In the genomic region with DNA sequence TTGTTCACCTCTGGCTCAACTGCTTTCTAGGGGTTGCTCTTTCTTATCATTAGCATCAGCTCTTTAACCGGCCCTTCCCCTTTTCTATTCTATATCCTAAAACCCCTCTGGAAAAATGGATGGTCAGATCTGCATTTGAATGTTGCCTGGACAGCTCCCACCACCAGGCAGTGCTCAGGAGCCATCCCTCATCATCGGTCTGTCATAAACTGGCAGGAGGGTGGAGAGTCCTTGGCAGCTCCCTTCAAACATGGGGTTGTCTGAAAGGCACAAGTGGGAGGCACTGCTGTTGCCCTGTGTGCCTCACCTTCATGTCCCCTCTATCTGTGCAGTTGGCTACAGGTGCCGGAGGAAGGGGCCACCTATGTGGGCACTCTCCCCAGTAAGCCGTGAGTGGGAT, we compare ENCODE assay signal across 26 mouse cellular contexts.
DNase-seq lines count a peak whose midpoint lies in the region; ATAC-seq and TF ChIP-seq lines count a peak whose summit lies in the region.
"Had no signal": no experiment of that assay in that cellular context is flagged by ENCODE, and none has a peak within 500 bp of the region (broad histone marks: within the 10 kb centered on the region; RNA-seq: fewer than 3 reads in every experiment).

No protein-coding gene starts in this region.

- no peak for ATAC-seq in hindbrain, postnatal 0 days
- ATAC-seq in hindbrain, embryonic 12.5 days (ENCODE audit: low FRiP score): no peak
- no peak for ATAC-seq in midbrain, postnatal 0 days (ENCODE audit: low FRiP score)
- no peak for ATAC-seq in midbrain, embryonic 14.5 days (ENCODE audit: low FRiP score, low TSS enrichment)
- ATAC-seq: forebrain, embryonic 13.5 days had no signal

- H3K4me1 ChIP-seq in hindbrain, postnatal 0 days (ENCODE audit: insufficient read depth, low read length): no peaks in the 10 kb centered on the region
- 0 out of 2 replicates have a peak, but pooled peaks cover 3% of the 10 kb centered on the region for H3K4me1 ChIP-seq in hindbrain, embryonic 12.5 days
- no peaks in the 10 kb centered on the region for H3K4me1 ChIP-seq in midbrain, postnatal 0 days (ENCODE audit: insufficient read depth, low read length)
- H3K4me1 ChIP-seq in midbrain, embryonic 14.5 days (ENCODE audit: control insufficient read depth, insufficient read depth, low read length): no peaks in the 10 kb centered on the region
- peaks cover 3% of the 10 kb centered on the region; the same call in 1 of the 2 replicates for H3K4me1 ChIP-seq in embryonic facial prominence, embryonic 10.5 days
- H3K4me1 ChIP-seq: forebrain, embryonic 13.5 days; hindbrain, embryonic 15.5 days; liver, embryonic 13.5 days had no signal

- peak; percentile 41 to 56 for DNase-seq in cerebellum, postnatal 14 days
- DNase-seq in cerebellum, postnatal 36 days: no peak
- DNase-seq in hindbrain, postnatal 0 days (ENCODE audit: low spot score): no peak
- no peak for DNase-seq in midbrain, postnatal 0 days (ENCODE audit: low spot score)
- DNase-seq in midbrain, embryonic 14.5 days: no peak
- DNase-seq in thymus, postnatal 25 days: no peak
- DNase-seq in embryonic facial prominence, embryonic 10.5 days (ENCODE audit: low spot score): no peak
- DNase-seq: adrenal gland, postnatal 10 days; cerebellum, adult 9-10 months; gastrocnemius, adult 2 months; gastrocnemius, postnatal 36 days; kidney, adult 8-10 months; kidney, postnatal 4 days; liver, embryonic 13.5 days; lung, adult 18-20 months; lung, postnatal 10 days; retina, postnatal 1 day; right cerebral cortex, postnatal 14 days had no signal

- peak; percentile 44 for TF ChIP-seq CTCF in hindbrain, postnatal 0 days (IDR thresholded peaks at IDR 0.05; ENCODE audit: low read depth)
- peak; percentile 23 for TF ChIP-seq CTCF in midbrain, postnatal 0 days (IDR thresholded peaks at IDR 0.05)

- no peak overlapping the region for H3K4me3 ChIP-seq in hindbrain, postnatal 0 days (ENCODE audit: low read length)
- no peak overlapping the region for H3K4me3 ChIP-seq in hindbrain, embryonic 12.5 days
- no peak overlapping the region for H3K4me3 ChIP-seq in midbrain, postnatal 0 days (ENCODE audit: low read depth, low read length)
- no peak overlapping the region for H3K4me3 ChIP-seq in midbrain, embryonic 14.5 days (replicated peaks; ENCODE audit: low read depth, low read length)
- H3K4me3 ChIP-seq in embryonic facial prominence, embryonic 10.5 days: no peak overlapping the region
- H3K4me3 ChIP-seq: embryonic facial prominence, embryonic 15.5 days; forebrain, embryonic 13.5 days; gastrocnemius, adult 2 months; hindbrain, embryonic 15.5 days; limb, embryonic 10.5 days; limb, embryonic 15.5 days; liver, embryonic 13.5 days had no signal

- no peak overlapping the region for H3K4me2 ChIP-seq in hindbrain, postnatal 0 days (ENCODE audit: low read depth, low read length)
- H3K4me2 ChIP-seq in hindbrain, embryonic 12.5 days (replicated peaks): no peak overlapping the region
- H3K4me2 ChIP-seq in midbrain, postnatal 0 days (ENCODE audit: low read depth, low read length, poor library complexity, severe bottlenecking): no peak overlapping the region
- H3K4me2 ChIP-seq in midbrain, embryonic 14.5 days (ENCODE audit: low read length): no peak overlapping the region
- H3K4me2 ChIP-seq: embryonic facial prominence, embryonic 15.5 days; forebrain, embryonic 13.5 days; hindbrain, embryonic 15.5 days; limb, embryonic 15.5 days; liver, embryonic 13.5 days; midbrain, embryonic 11.5 days had no signal

- H3K27me3 ChIP-seq in hindbrain, postnatal 0 days (ENCODE audit: insufficient read depth, low read length): no peaks in the 10 kb centered on the region
- peaks cover 3% of the 10 kb centered on the region; the same call in 1 of the 2 replicates for H3K27me3 ChIP-seq in hindbrain, embryonic 12.5 days
- H3K27me3 ChIP-seq in midbrain, postnatal 0 days (ENCODE audit: insufficient read depth, low read length): no peaks in the 10 kb centered on the region
- H3K27me3 ChIP-seq in midbrain, embryonic 14.5 days (ENCODE audit: control insufficient read depth, insufficient read depth, low read length): no peaks in the 10 kb centered on the region
- no peaks in the 10 kb centered on the region for H3K27me3 ChIP-seq in embryonic facial prominence, embryonic 10.5 days (replicated peaks; ENCODE audit: low read depth, poor library complexity, severe bottlenecking)
- H3K27me3 ChIP-seq: embryonic facial prominence, embryonic 15.5 days; hindbrain, embryonic 15.5 days; limb, embryonic 15.5 days; liver, embryonic 13.5 days had no signal

- no peak overlapping the region for H3K9ac ChIP-seq in hindbrain, postnatal 0 days (replicated peaks; ENCODE audit: low read length)
- no peak overlapping the region for H3K9ac ChIP-seq in hindbrain, embryonic 12.5 days
- no peak overlapping the region for H3K9ac ChIP-seq in midbrain, postnatal 0 days (replicated peaks; ENCODE audit: low read length, poor library complexity, severe bottlenecking)
- no peak overlapping the region for H3K9ac ChIP-seq in midbrain, embryonic 14.5 days (replicated peaks; ENCODE audit: low read length)
- H3K9ac ChIP-seq: embryonic facial prominence, embryonic 15.5 days; forebrain, embryonic 13.5 days; hindbrain, embryonic 15.5 days; limb, embryonic 15.5 days; liver, embryonic 13.5 days had no signal

- WGBS in hindbrain, postnatal 0 days: 89% methylated on average over 4 of the region's 4 CpGs
- 90% methylated on average over 4 of the region's 4 CpGs for WGBS in hindbrain, embryonic 12.5 days
- WGBS in midbrain, postnatal 0 days: 86% methylated on average over 4 of the region's 4 CpGs
- 92% methylated on average over 4 of the region's 4 CpGs for WGBS in midbrain, embryonic 14.5 days
- 92% methylated on average over 4 of the region's 4 CpGs for WGBS in embryonic facial prominence, embryonic 10.5 days

- no peaks in the 10 kb centered on the region for H3K36me3 ChIP-seq in hindbrain, postnatal 0 days (ENCODE audit: insufficient read depth, low read length)
- H3K36me3 ChIP-seq in hindbrain, embryonic 12.5 days: no peaks in the 10 kb centered on the region
- H3K36me3 ChIP-seq in midbrain, postnatal 0 days (ENCODE audit: insufficient read depth, low read length): no peaks in the 10 kb centered on the region
- no peaks in the 10 kb centered on the region for H3K36me3 ChIP-seq in midbrain, embryonic 14.5 days (ENCODE audit: control insufficient read depth, insufficient read depth, low read length)
- no peaks in the 10 kb centered on the region for H3K36me3 ChIP-seq in embryonic facial prominence, embryonic 10.5 days (replicated peaks)
- H3K36me3 ChIP-seq: embryonic facial prominence, embryonic 15.5 days; hindbrain, embryonic 15.5 days; limb, embryonic 10.5 days; limb, embryonic 15.5 days; liver, embryonic 13.5 days had no signal

- no peak overlapping the region for H3K27ac ChIP-seq in hindbrain, postnatal 0 days
- H3K27ac ChIP-seq in hindbrain, embryonic 12.5 days: no peak overlapping the region
- no peak overlapping the region for H3K27ac ChIP-seq in midbrain, postnatal 0 days (ENCODE audit: low read depth, low read length)
- H3K27ac ChIP-seq in midbrain, embryonic 14.5 days (replicated peaks; ENCODE audit: low read depth, low read length): no peak overlapping the region
- no peak overlapping the region for H3K27ac ChIP-seq in embryonic facial prominence, embryonic 10.5 days (replicated peaks)
- H3K27ac ChIP-seq: embryonic facial prominence, embryonic 15.5 days; forebrain, embryonic 13.5 days; gastrocnemius, adult 2 months; hindbrain, embryonic 15.5 days; kidney, postnatal 0 days; limb, embryonic 10.5 days; limb, embryonic 15.5 days; liver, embryonic 13.5 days had no signal

- H3K9me3 ChIP-seq in hindbrain, postnatal 0 days (ENCODE audit: low read length): no peaks in the 10 kb centered on the region
- H3K9me3 ChIP-seq in hindbrain, embryonic 12.5 days (replicated peaks): no peaks in the 10 kb centered on the region
- H3K9me3 ChIP-seq in midbrain, postnatal 0 days (ENCODE audit: low read length): no peaks in the 10 kb centered on the region
- H3K9me3 ChIP-seq in midbrain, embryonic 14.5 days (ENCODE audit: control insufficient read depth, low read length): no peaks in the 10 kb centered on the region
- H3K9me3 ChIP-seq in embryonic facial prominence, embryonic 10.5 days: no peaks in the 10 kb centered on the region
- H3K9me3 ChIP-seq: embryonic facial prominence, embryonic 15.5 days; forebrain, embryonic 13.5 days; hindbrain, embryonic 15.5 days; limb, embryonic 10.5 days; limb, embryonic 15.5 days; liver, embryonic 13.5 days had no signal

Comparison
In these comparisons a context has a peak if more than half of its experiments do, and no peak if none do; other contexts are left out.
1. DNase-seq: peak in cerebellum, postnatal 14 days (2 of 2); none in cerebellum, postnatal 36 days (0 of 2), hindbrain, postnatal 0 days (single experiment), midbrain, postnatal 0 days (single experiment), midbrain, embryonic 14.5 days (single experiment), thymus, postnatal 25 days (single experiment) and embryonic facial prominence, embryonic 10.5 days (single experiment).